Mouse (Mus musculus) lung, postnatal 25 days (tissue): ENCODE data around the gene Ccdc92.

Source experiments
- DNase-seq: peaks from one replicate; pipeline ENCODE4 v3.0.0; 2022; ENCODE audit warnings: low spot score

Gene Ccdc92

GRCm38 (mm10) chr5:124862013-124862866, at the start of gene Ccdc92, which contains the start of gene Zfp664:
Gene Ccdc92, minus strand, starts transcription at chr5:124862424.
Gene Zfp664, plus strand, starts transcription at chr5:124862691.
- peak; percentile 96 for DNase-seq

- DNase-seq: peak; percentile 86
Observed at GRCm38 (mm10) chr5:124908860-124909259, 46.6 kb upstream of the Ccdc92 start.

GRCm38 (mm10) chr5:124906890-124907289, 44.7 kb upstream of the Ccdc92 start:
- no peak for DNase-seq

- DNase-seq: no peak
Observed at GRCm38 (mm10) chr5:124903852-124904251, 41.6 kb upstream of the Ccdc92 start.

GRCm38 (mm10) chr5:124902195-124902594, 40.0 kb upstream of the Ccdc92 start:
- no peak for DNase-seq

GRCm38 (mm10) chr5:124901675-124902074, 39.5 kb upstream of the Ccdc92 start:
- no peak for DNase-seq

- no peak for DNase-seq
Observed at GRCm38 (mm10) chr5:124900738-124901490, 38.7 kb upstream of the Ccdc92 start.

- DNase-seq: peak; percentile 89
Observed at GRCm38 (mm10) chr5:124899945-124900631, 37.9 kb upstream of the Ccdc92 start.

GRCm38 (mm10) chr5:124896135-124896534, 33.9 kb upstream of the Ccdc92 start:
- DNase-seq: no peak

GRCm38 (mm10) chr5:124891921-124892370, 29.7 kb upstream of the Ccdc92 start:
- peak; percentile 41 for DNase-seq

- no peak for DNase-seq
Observed at GRCm38 (mm10) chr5:124888661-124889060, 26.4 kb upstream of the Ccdc92 start.

GRCm38 (mm10) chr5:124883877-124884276, 21.7 kb upstream of the Ccdc92 start:
- DNase-seq: no peak

GRCm38 (mm10) chr5:124879801-124880200, 17.6 kb upstream of the Ccdc92 start:
- no peak for DNase-seq

GRCm38 (mm10) chr5:124879251-124879650, 17.0 kb upstream of the Ccdc92 start:
- no peak for DNase-seq

GRCm38 (mm10) chr5:124873890-124874601, 11.8 kb upstream of the Ccdc92 start:
- no peak for DNase-seq

- no peak for DNase-seq
Observed at GRCm38 (mm10) chr5:124873096-124873495, 10.9 kb upstream of the Ccdc92 start.

GRCm38 (mm10) chr5:124872033-124872432, 9.8 kb upstream of the Ccdc92 start:
- DNase-seq: peak; percentile 23

GRCm38 (mm10) chr5:124868981-124869380, 6.8 kb upstream of the Ccdc92 start:
- DNase-seq: peak; percentile 75

GRCm38 (mm10) chr5:124862871-124863741, 882 bp upstream of the Ccdc92 start:
- DNase-seq: peak; percentile 28

GRCm38 (mm10) chr5:124861463-124861862, 761 bp downstream of the Ccdc92 start:
- DNase-seq: no peak

- DNase-seq: no peak
Observed at GRCm38 (mm10) chr5:124860013-124860412, 2.2 kb downstream of the Ccdc92 start.
